Mouse (Mus musculus) E14TG2a.4 (cell line): ENCODE measurements around the gene Olfr1277.

Experiments used
- H3K27me3 ChIP-seq: 2 replicates; pipeline ENCODE4 v1.6.1; 2014; ENCODE audit warnings: low read length, control low read depth; ENCODE audit not compliant: insufficient read depth
- H3K36me3 ChIP-seq: 2 replicates; pipeline ENCODE4 v1.6.1; 2014; ENCODE audit warnings: low read length, control low read depth; ENCODE audit not compliant: insufficient read depth
- H3K4me1 ChIP-seq: replicated peaks from 2 replicates; pipeline ENCODE4 v1.6.1; 2014; ENCODE audit warnings: low read depth, low read length, control low read depth
- H3K4me3 ChIP-seq: replicated peaks from 2 replicates; pipeline ENCODE4 v1.5.1; 2014; ENCODE audit warnings: mild to moderate bottlenecking, low read length
- H3K9me3 ChIP-seq: 2 replicates; pipeline ENCODE4 v1.6.1; 2014; ENCODE audit warnings: low read length, control low read depth
- CTCF ChIP-seq: conservative IDR thresholded peaks from 2 replicates; pipeline ENCODE4 v1.5.1; 2014; ENCODE audit warnings: low read length
- NANOG ChIP-seq: IDR thresholded peaks from 2 replicates; pipeline ENCODE4 v1.6.1; 2014; ENCODE audit warnings: borderline replicate concordance, low read length, mixed read lengths
- POU5F1 ChIP-seq: IDR thresholded peaks from 2 replicates; pipeline ENCODE4 v1.6.1; 2014; ENCODE audit warnings: low read length, borderline replicate concordance

The Olfr1277 gene

GRCm38 (mm10) chr2:111274006-111274405 is at the start of gene Olfr1277:
TSS of gene Olfr1277 (minus strand) at chr2:111274106.
- TF ChIP-seq CTCF (no peak), NANOG (no peak), POU5F1 (no peak)
- Histone ChIP-seq H3K27me3 (no peaks in the 10 kb centered on the region), H3K36me3 (no peaks in the 10 kb centered on the region), H3K9me3 (peaks cover 6% of the 10 kb centered on the region), H3K4me3 (no peak within 1 kb of the TSS), H3K4me1 (no peaks in the 10 kb centered on the region)

GRCm38 (mm10) chr2:111313717-111314116 is 39.8 kb upstream of the Olfr1277 start, which contains the start of gene Olfr1280:
TSS of gene Olfr1280 (plus strand) at chr2:111314017.
- no peak for TF ChIP-seq POU5F1
- TF ChIP-seq CTCF: no peak
- TF ChIP-seq NANOG: no peak
- H3K4me1 ChIP-seq: no peaks in the 10 kb centered on the region

DNA sequence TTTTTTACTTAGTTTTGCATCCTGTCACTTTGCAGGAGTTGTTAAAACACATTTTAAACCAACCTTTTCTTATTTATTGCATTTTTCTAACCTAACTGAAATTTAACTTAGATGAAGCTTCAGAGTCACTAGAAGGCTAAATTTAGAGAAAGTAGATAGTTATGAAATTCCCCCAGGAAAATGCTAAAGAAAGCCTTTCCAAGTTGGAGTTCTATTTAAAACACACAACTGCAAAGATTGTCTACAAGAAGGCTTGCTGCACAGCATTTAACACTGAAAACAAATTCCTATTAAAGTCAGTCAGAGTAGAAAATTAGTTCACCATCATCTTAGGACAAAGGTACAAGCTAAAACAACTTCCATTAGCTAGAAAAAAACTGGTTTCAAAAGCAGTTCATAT is 26.5 kb upstream of the Olfr1277 start, which contains the start of gene Olfr1279:
Olfr1279 (plus strand) TSS at position 262 of the 400 bp plus-strand sequence.
- Histone ChIP-seq H3K4me3 (no peak within 1 kb of the TSS), H3K9me3 (no peaks in the 10 kb centered on the region), H3K27me3 (no peaks in the 10 kb centered on the region), H3K4me1 (no peaks in the 10 kb centered on the region), H3K36me3 (no peaks in the 10 kb centered on the region)
- TF ChIP-seq NANOG: no peak
- no peak for TF ChIP-seq CTCF
- no peak for TF ChIP-seq POU5F1

More at GRCm38 (mm10) chr2:111313717-111314116, 39.8 kb upstream of the Olfr1277 start, which contains the start of gene Olfr1280:
- H3K9me3 ChIP-seq: no peaks in the 10 kb centered on the region
- no peak within 1 kb of the TSS for H3K4me3 ChIP-seq
- H3K27me3 ChIP-seq: no peaks in the 10 kb centered on the region
- no peaks in the 10 kb centered on the region for H3K36me3 ChIP-seq

GRCm38 (mm10) chr2:111298541-111298940 is 24.6 kb upstream of the Olfr1277 start:
- Histone ChIP-seq H3K4me1 (no peaks in the 10 kb centered on the region), H3K36me3 (no peaks in the 10 kb centered on the region), H3K4me3 (no peak overlapping the region), H3K27me3 (no peaks in the 10 kb centered on the region), H3K9me3 (no peaks in the 10 kb centered on the region)
- no peak for TF ChIP-seq NANOG
- TF ChIP-seq CTCF: no peak
- no peak for TF ChIP-seq POU5F1

GRCm38 (mm10) chr2:111289836-111290235 is 15.9 kb upstream of the Olfr1277 start, which contains the start of gene Olfr1278:
TSS of gene Olfr1278 (plus strand) at chr2:111290136.
- TF ChIP-seq CTCF (no peak), POU5F1 (no peak), NANOG (no peak)
- Histone ChIP-seq H3K9me3 (no peaks in the 10 kb centered on the region), H3K36me3 (no peaks in the 10 kb centered on the region), H3K27me3 (no peaks in the 10 kb centered on the region), H3K4me3 (no peak within 1 kb of the TSS), H3K4me1 (no peaks in the 10 kb centered on the region)

- no peaks in the 10 kb centered on the region for H3K27me3 ChIP-seq
- H3K4me1 ChIP-seq: no peaks in the 10 kb centered on the region
- H3K4me3 ChIP-seq: no peak within 1 kb of the TSS
- no peaks in the 10 kb centered on the region for H3K36me3 ChIP-seq
- TF ChIP-seq POU5F1 (no peak), CTCF (no peak), NANOG (no peak)
- peaks cover 2% of the 10 kb centered on the region; the same call in 1 of the 2 replicates for H3K9me3 ChIP-seq
These were observed 19.7 kb downstream of the Olfr1277 start, which contains the start of gene Olfr1276 for GRCm38 (mm10) chr2:111254216-111254615. TSS of gene Olfr1276 (plus strand) at chr2:111254516.

DNA sequence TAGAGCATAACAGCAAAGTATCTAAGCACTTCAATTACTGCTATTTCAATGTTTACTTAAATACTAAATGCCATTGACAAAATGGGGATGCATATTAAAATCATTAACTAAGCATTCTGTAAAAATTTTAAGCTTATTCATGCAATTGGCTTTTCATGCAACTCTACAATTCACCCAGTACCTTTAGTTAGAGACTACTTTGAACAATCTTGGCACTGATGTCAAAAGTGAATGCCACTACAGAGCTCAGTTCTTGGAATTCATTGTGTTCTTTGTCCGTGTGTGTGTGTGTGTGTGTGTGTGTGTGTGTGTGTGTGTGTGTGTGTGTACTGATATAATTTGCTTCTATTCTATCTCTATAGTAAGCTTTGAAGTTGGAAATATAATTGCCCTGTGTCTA is 38.7 kb downstream of the Olfr1277 start, which contains the start of gene Olfr1275:
Olfr1275 (minus strand) TSS at position 101 of the 400 bp plus-strand sequence.
- TF ChIP-seq NANOG: no peak
- Histone ChIP-seq H3K4me3 (no peak within 1 kb of the TSS), H3K27me3 (no peaks in the 10 kb centered on the region), H3K36me3 (no peaks in the 10 kb centered on the region), H3K9me3 (no peaks in the 10 kb centered on the region), H3K4me1 (no peaks in the 10 kb centered on the region)

- H3K27me3 ChIP-seq: no peaks in the 10 kb centered on the region
- H3K36me3 ChIP-seq: no peaks in the 10 kb centered on the region
- H3K9me3 ChIP-seq: no peaks in the 10 kb centered on the region
- H3K4me3 ChIP-seq: no peak within 1 kb of the TSS
- TF ChIP-seq POU5F1 (no peak), CTCF (no peak), NANOG (no peak)
- no peaks in the 10 kb centered on the region for H3K4me1 ChIP-seq
These were observed 44.4 kb downstream of the Olfr1277 start, which contains the start of gene 4930430A15Rik for GRCm38 (mm10) chr2:111229502-111229901. TSS of gene 4930430A15Rik (minus strand) at chr2:111229602.
